Mouse (Mus musculus) thymus, adult 2 months (tissue): ENCODE measurements around the gene Foxf1. TPM values are rescaled to one million over a fixed set of nuclear protein-coding genes. Genes with fewer than 3 reads are reported as not detected.

ENCODE experiments used
- DNase-seq: peaks from one replicate; pipeline ENCODE4 v3.0.0; 2021
- H3K27ac ChIP-seq: fragments of 200-500 bp; 2 replicates; pipeline ENCODE4 v1.5.1; 2012; ENCODE audit warnings: low read length, control low read depth; ENCODE audit not compliant: control insufficient read depth, insufficient read depth
- H3K27me3 ChIP-seq: fragments of 200-500 bp; 2 replicates; pipeline ENCODE4 v1.6.1; 2012; ENCODE audit warnings: mild to moderate bottlenecking, low read length, moderate library complexity, mixed read lengths; ENCODE audit not compliant: control insufficient read depth, insufficient read depth
- H3K36me3 ChIP-seq: fragments of 200-500 bp; 2 replicates; pipeline ENCODE4 v1.6.1; 2012; ENCODE audit warnings: mild to moderate bottlenecking, low read length, moderate library complexity; ENCODE audit not compliant: control insufficient read depth, insufficient read depth
- H3K4me1 ChIP-seq: fragments of 200-500 bp; replicated peaks from 2 replicates; pipeline ENCODE4 v1.6.1; 2012; ENCODE audit warnings: low read length; ENCODE audit not compliant: control insufficient read depth, insufficient read depth
- H3K4me3 ChIP-seq: fragments of 200-500 bp; 2 replicates; pipeline ENCODE4 v1.5.1; 2012; ENCODE audit warnings: mild to moderate bottlenecking, low read length, control low read depth, moderate library complexity; ENCODE audit not compliant: control insufficient read depth, insufficient read depth
- CTCF ChIP-seq: fragments of 200-500 bp; IDR thresholded peaks from 2 replicates; pipeline ENCODE4 v1.5.1; 2012; ENCODE audit warnings: mild to moderate bottlenecking, control low read depth, low read length, moderate library complexity, borderline replicate concordance; ENCODE audit not compliant: control insufficient read depth, poor library complexity, insufficient read depth; ENCODE audit errors: extremely low read depth
- POLR2A ChIP-seq: fragments of 200-500 bp; IDR thresholded peaks from 2 replicates; pipeline ENCODE4 v1.6.1; 2012; ENCODE audit warnings: mild to moderate bottlenecking, low read length, control low read depth, moderate library complexity; ENCODE audit not compliant: control insufficient read depth, poor library complexity, insufficient read depth; ENCODE audit errors: extremely low read depth
- WGBS: fragments of 180-500 bp; shearing (Covaris S2); methylation state at CpG from one replicate; pipeline ENCODE4 v1.1.7; 2018; 5-methylcytosine and 5-hydroxymethylcytosine counted together
- polyA plus RNA-seq: library from polyadenylated mRNA; depleted of rRNA; stranded (reverse); fragments of >200 nt; gene quantifications from 2 replicates; pipeline ENCODE4 v1.2.3, GENCODE M21; 2012

Gene Foxf1
- polyA plus RNA-seq, 1 experiment = 0.94 TPM

DNA sequence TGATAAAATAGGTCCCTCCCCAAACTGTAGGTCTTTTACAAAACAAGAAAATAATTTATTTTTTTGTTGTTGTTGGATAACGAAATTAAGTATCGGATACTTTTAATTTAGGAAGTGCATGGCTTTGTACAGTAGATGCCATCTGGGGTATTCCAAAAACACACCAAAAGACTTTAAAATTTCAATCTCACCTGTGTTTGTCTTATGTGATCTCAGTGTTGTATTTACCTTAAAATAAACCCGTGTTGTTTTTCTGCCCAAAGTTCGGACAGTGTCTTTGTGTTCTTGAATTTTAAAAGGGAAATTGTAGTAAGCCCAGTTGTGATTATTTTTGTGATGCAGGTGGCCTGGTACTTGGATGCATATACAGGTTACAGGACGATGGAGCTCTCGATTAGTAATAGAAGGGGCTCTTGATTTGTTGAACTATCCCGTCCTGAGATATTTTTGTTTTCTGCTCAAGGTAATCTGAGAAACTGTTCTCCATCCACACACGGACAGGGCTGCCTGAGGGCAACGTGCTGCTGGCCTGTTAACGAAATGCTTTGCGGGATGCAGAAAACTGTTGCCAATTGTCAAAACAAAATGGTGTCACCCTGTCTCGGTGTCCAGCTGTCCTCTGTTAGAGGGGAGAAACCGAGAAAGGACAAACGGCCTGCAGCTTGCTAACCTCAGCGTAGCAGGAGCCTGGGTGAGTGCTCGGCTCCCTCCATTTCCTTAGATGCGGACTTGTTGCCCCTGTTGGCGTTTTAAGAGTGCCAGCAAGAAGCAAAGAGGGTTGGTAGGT lies 34.6 kb downstream of the Foxf1 start:
- WGBS = 22% methylated on average over 18 of the region's 18 CpGs
- TF ChIP-seq CTCF = no peak
- no peak for TF ChIP-seq POLR2A
- Histone ChIP-seq H3K27ac (no peak overlapping the region), H3K4me3 (no peak overlapping the region), H3K4me1 (peaks cover 10% of the 10 kb centered on the region; the same call in 1 of the 2 replicates), H3K27me3 (peaks cover 44% of the 10 kb centered on the region), H3K36me3 (no peaks in the 10 kb centered on the region)
- no peak for DNase-seq

DNA sequence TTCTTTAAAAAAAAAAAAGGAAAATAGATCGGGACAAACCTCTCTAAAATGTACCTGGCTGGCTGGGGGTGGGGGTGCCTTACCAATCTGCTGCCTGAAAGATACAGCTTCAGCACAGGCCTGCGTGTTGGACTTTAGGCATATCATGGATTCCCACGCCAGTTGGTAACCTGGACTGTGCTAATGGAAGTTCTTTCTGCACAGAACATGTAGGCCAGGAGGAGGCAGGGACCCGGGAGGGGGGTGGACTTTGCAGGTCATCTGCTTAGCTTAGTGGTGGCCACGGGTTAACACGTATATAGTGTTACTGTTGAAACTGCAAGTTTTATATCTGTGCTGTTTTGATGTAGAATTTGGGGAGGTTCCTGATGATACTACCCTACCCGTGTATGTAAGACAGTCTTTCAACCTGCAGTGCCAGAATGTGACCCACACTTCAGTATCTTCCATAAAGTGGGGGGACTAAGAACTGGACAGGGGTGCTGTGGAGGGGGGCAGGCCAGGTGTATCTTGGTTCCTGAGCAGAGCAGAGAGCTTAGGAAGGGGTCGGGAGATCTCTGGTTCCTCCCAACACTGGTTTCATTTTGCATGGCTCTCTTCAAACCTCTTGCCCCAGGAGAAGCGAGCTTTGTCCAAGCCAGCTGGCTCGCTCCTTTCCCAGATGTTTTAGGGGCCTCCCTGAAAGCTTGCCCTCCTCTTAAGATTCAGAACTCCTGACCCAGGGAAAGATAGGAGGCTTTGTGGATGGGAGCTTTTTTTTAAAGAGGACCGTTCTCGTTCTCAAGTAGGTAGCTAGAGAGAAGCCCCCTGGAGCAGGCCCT lies 35.7 kb downstream of the Foxf1 start:
- Histone ChIP-seq H3K36me3 (no peaks in the 10 kb centered on the region), H3K4me3 (no peak overlapping the region), H3K27me3 (peaks cover 42% of the 10 kb centered on the region), H3K27ac (no peak overlapping the region), H3K4me1 (peaks cover 10% of the 10 kb centered on the region; the same call in 1 of the 2 replicates)
- no peak for DNase-seq
- TF ChIP-seq POLR2A (no peak), CTCF (no peak)
- WGBS = 55% methylated on average over 12 of the region's 12 CpGs

GRCm38 (mm10) chr8:121120456-121121419 lies 36.6 kb downstream of the Foxf1 start:
- H3K4me1 ChIP-seq = peaks cover 10% of the 10 kb centered on the region; the same call in 1 of the 2 replicates
- no peak for DNase-seq
- TF ChIP-seq CTCF (no peak), POLR2A (no peak)
- H3K27me3 ChIP-seq = peaks cover 38% of the 10 kb centered on the region
- 33% methylated on average over 17 of the region's 17 CpGs for WGBS
- no peaks in the 10 kb centered on the region for H3K36me3 ChIP-seq
- H3K4me3 ChIP-seq = no peak overlapping the region
- H3K27ac ChIP-seq = no peak overlapping the region

- Histone ChIP-seq H3K36me3 (no peaks in the 10 kb centered on the region), H3K27me3 (peaks cover 33% of the 10 kb centered on the region), H3K4me1 (0 out of 2 replicates have a peak, but pooled peaks cover 5% of the 10 kb centered on the region), H3K4me3 (no peak overlapping the region), H3K27ac (no peak overlapping the region)
- no peak for DNase-seq
- 62% methylated on average over 8 of the region's 8 CpGs for WGBS
- TF ChIP-seq CTCF (no peak), POLR2A (no peak)
Observed at GRCm38 (mm10) chr8:121121704-121122103, 37.5 kb downstream of the Foxf1 start.

DNA sequence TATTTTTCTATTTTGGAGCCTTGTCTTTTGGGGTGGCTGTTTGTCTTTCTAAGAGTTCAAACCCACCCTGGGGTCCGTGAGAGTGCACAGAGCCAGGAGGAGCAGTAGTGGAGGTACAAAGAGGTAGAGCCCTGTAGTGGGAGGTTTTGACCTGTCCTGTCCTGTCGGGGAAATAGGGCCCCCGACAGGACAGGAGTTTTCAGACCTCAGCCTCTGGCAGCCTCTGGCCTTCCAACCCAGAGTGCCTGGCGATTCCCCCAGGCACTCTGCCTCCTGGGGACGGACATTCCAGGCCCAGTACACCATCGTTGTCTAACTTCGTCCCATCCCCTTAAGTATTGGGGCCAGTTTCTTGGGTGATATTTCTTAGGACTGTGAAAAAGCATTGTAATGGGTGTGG lies 38.2 kb downstream of the Foxf1 start:
- no peak for TF ChIP-seq CTCF
- TF ChIP-seq POLR2A = no peak
- DNase-seq = no peak
- 68% methylated on average over 7 of the region's 7 CpGs for WGBS
- Histone ChIP-seq H3K4me1 (0 out of 2 replicates have a peak, but pooled peaks cover 5% of the 10 kb centered on the region), H3K36me3 (no peaks in the 10 kb centered on the region), H3K27ac (no peak overlapping the region), H3K27me3 (peaks cover 28% of the 10 kb centered on the region), H3K4me3 (no peak overlapping the region)

- Histone ChIP-seq H3K4me3 (no peak overlapping the region), H3K27me3 (peaks cover 27% of the 10 kb centered on the region), H3K27ac (no peak overlapping the region), H3K36me3 (no peaks in the 10 kb centered on the region), H3K4me1 (0 out of 2 replicates have a peak, but pooled peaks cover 5% of the 10 kb centered on the region)
- WGBS = 94% methylated on average over 2 of the region's 2 CpGs
- DNase-seq = no peak
- TF ChIP-seq CTCF (no peak), POLR2A (no peak)
Observed at GRCm38 (mm10) chr8:121123113-121123512, 38.9 kb downstream of the Foxf1 start.
